Mouse (Mus musculus): ENCODE data around the gene Kiss1r. TPM values are rescaled to one million over a fixed set of nuclear protein-coding genes. Genes with fewer than 3 reads are reported as not detected.
A peak's percentile ranks its signal among the peaks of the same experiment; 100 is the strongest.

Kiss1r gene
- total and polyA plus RNA-seq, 2 experiments from 2014 or later = 0.57 TPM; not detected in 1

- DNase-seq (ENCODE audit: low spot score) = peak; percentile 53
- H3K4me3 ChIP-seq (ENCODE audit: low read depth, low read length) = peak overlapping the region; percentile 74
- peak overlapping the region; percentile 52 for H3K4me2 ChIP-seq (ENCODE audit: low read depth, low read length)
- H3K9ac ChIP-seq (replicated peaks; ENCODE audit: low read depth, low read length) = peak overlapping the region; percentile 82
- no peaks in the 10 kb centered on the region for H3K27me3 ChIP-seq (ENCODE audit: control insufficient read depth, insufficient read depth, low read length)
- no peak for ATAC-seq (ENCODE audit: insufficient read depth, low read depth)
- H3K36me3 ChIP-seq (replicated peaks; ENCODE audit: control insufficient read depth, insufficient read depth, low read length) = peaks cover 42% of the 10 kb centered on the region
- TF ChIP-seq EP300 (IDR thresholded peaks at IDR 0.05; ENCODE audit: low read depth) (peak; percentile 62; the same call in 1 of the 2 replicates), CTCF (IDR thresholded peaks at IDR 0.05; ENCODE audit: low read depth) (no peak)
- H3K4me1 ChIP-seq (ENCODE audit: control insufficient read depth, insufficient read depth) = peaks cover 8% of the 10 kb centered on the region; the same call in 1 of the 2 replicates
- H3K27ac ChIP-seq (ENCODE audit: low read depth) = peak overlapping the region; percentile 94
- WGBS = 22% methylated on average over 14 of the region's 14 CpGs
- no peaks in the 10 kb centered on the region for H3K9me3 ChIP-seq (replicated peaks; ENCODE audit: control insufficient read depth, low read length)
Measured at GRCm38 (mm10) chr10:79909092-79909922, 7.5 kb upstream of the Kiss1r start.

GRCm38 (mm10) chr10:79910556-79910955, 6.2 kb upstream of the Kiss1r start, which contains the start of gene Gm26602:
Gene Gm26602, plus strand, starts transcription at chr10:79910856.
- Histone ChIP-seq H3K27ac (ENCODE audit: low read depth) (no peak within 1 kb of the TSS), H3K9me3 (replicated peaks; ENCODE audit: control insufficient read depth, low read length) (no peaks in the 10 kb centered on the region), H3K9ac (replicated peaks; ENCODE audit: low read depth, low read length) (0 out of 2 replicates have a peak within 1 kb of the TSS, but pooled peaks have one; percentile 82), H3K27me3 (ENCODE audit: control insufficient read depth, insufficient read depth, low read length) (no peaks in the 10 kb centered on the region), H3K4me1 (ENCODE audit: control insufficient read depth, insufficient read depth) (peaks cover 19% of the 10 kb centered on the region), H3K36me3 (replicated peaks; ENCODE audit: control insufficient read depth, insufficient read depth, low read length) (peaks cover 32% of the 10 kb centered on the region), H3K4me3 (ENCODE audit: low read depth, low read length) (no peak within 1 kb of the TSS), H3K4me2 (ENCODE audit: low read depth, low read length) (no peak within 1 kb of the TSS)
- 93% methylated on average over 4 of the region's 4 CpGs for WGBS
- TF ChIP-seq CTCF (IDR thresholded peaks at IDR 0.05; ENCODE audit: low read depth) (no peak), EP300 (IDR thresholded peaks at IDR 0.05; ENCODE audit: low read depth) (no peak)
- no peak for DNase-seq (ENCODE audit: low spot score)
- no peak for ATAC-seq (ENCODE audit: insufficient read depth, low read depth)

GRCm38 (mm10) chr10:79912412-79912811, 4.4 kb upstream of the Kiss1r start:
- WGBS = 70% methylated on average over 20 of the region's 20 CpGs
- H3K9me3 ChIP-seq (replicated peaks; ENCODE audit: control insufficient read depth, low read length) = no peaks in the 10 kb centered on the region
- H3K4me2 ChIP-seq (ENCODE audit: low read depth, low read length) = no peak overlapping the region
- no peak overlapping the region for H3K27ac ChIP-seq (ENCODE audit: low read depth)
- DNase-seq (ENCODE audit: low spot score) (no peak), ATAC-seq (ENCODE audit: insufficient read depth, low read depth) (no peak)
- peaks cover 20% of the 10 kb centered on the region for H3K36me3 ChIP-seq (replicated peaks; ENCODE audit: control insufficient read depth, insufficient read depth, low read length)
- peaks cover 1% of the 10 kb centered on the region for H3K27me3 ChIP-seq (ENCODE audit: control insufficient read depth, insufficient read depth, low read length)
- TF ChIP-seq CTCF (IDR thresholded peaks at IDR 0.05; ENCODE audit: low read depth) (no peak), EP300 (IDR thresholded peaks at IDR 0.05; ENCODE audit: low read depth) (no peak)
- no peak overlapping the region for H3K4me3 ChIP-seq (ENCODE audit: low read depth, low read length)
- H3K9ac ChIP-seq (replicated peaks; ENCODE audit: low read depth, low read length) = no peak overlapping the region
- peaks cover 27% of the 10 kb centered on the region for H3K4me1 ChIP-seq (ENCODE audit: control insufficient read depth, insufficient read depth)

- Histone ChIP-seq H3K9me3 (replicated peaks; ENCODE audit: control insufficient read depth, low read length) (no peaks in the 10 kb centered on the region), H3K4me2 (ENCODE audit: low read depth, low read length) (no peak overlapping the region), H3K27me3 (ENCODE audit: control insufficient read depth, insufficient read depth, low read length) (peaks cover 21% of the 10 kb centered on the region), H3K9ac (replicated peaks; ENCODE audit: low read depth, low read length) (peak overlapping the region; percentile 5; the same call in 1 of the 2 replicates), H3K4me1 (ENCODE audit: control insufficient read depth, insufficient read depth) (peaks cover 27% of the 10 kb centered on the region), H3K27ac (ENCODE audit: low read depth) (0 out of 2 replicates have a peak overlapping the region, but pooled peaks have one; percentile 11), H3K36me3 (replicated peaks; ENCODE audit: control insufficient read depth, insufficient read depth, low read length) (peaks cover 20% of the 10 kb centered on the region), H3K4me3 (ENCODE audit: low read depth, low read length) (no peak overlapping the region)
- DNase-seq (ENCODE audit: low spot score) = no peak
- TF ChIP-seq EP300 (IDR thresholded peaks at IDR 0.05; ENCODE audit: low read depth) = no peak
- no peak for TF ChIP-seq CTCF (IDR thresholded peaks at IDR 0.05; ENCODE audit: low read depth)
- ATAC-seq (ENCODE audit: insufficient read depth, low read depth) = peak; percentile 14; the same call in 1 of the 2 replicates
- WGBS = 58% methylated on average over 11 of the region's 11 CpGs
Measured at GRCm38 (mm10) chr10:79914131-79914947, 2.4 kb upstream of the Kiss1r start.

- peaks cover 19% of the 10 kb centered on the region for H3K36me3 ChIP-seq (replicated peaks; ENCODE audit: control insufficient read depth, insufficient read depth, low read length)
- 63% methylated on average over 7 of the region's 7 CpGs for WGBS
- TF ChIP-seq CTCF (IDR thresholded peaks at IDR 0.05; ENCODE audit: low read depth) (no peak), EP300 (IDR thresholded peaks at IDR 0.05; ENCODE audit: low read depth) (no peak)
- peak overlapping the region; percentile 5; the same call in 1 of the 2 replicates for H3K9ac ChIP-seq (replicated peaks; ENCODE audit: low read depth, low read length)
- no peaks in the 10 kb centered on the region for H3K9me3 ChIP-seq (replicated peaks; ENCODE audit: control insufficient read depth, low read length)
- DNase-seq (ENCODE audit: low spot score) (no peak), ATAC-seq (ENCODE audit: insufficient read depth, low read depth) (no peak)
- no peak overlapping the region for H3K27ac ChIP-seq (ENCODE audit: low read depth)
- no peak overlapping the region for H3K4me3 ChIP-seq (ENCODE audit: low read depth, low read length)
- H3K4me2 ChIP-seq (ENCODE audit: low read depth, low read length) = no peak overlapping the region; the same call in 1 of the 2 replicates
- peaks cover 27% of the 10 kb centered on the region for H3K4me1 ChIP-seq (ENCODE audit: control insufficient read depth, insufficient read depth)
- peaks cover 28% of the 10 kb centered on the region for H3K27me3 ChIP-seq (ENCODE audit: control insufficient read depth, insufficient read depth, low read length)
Measured at GRCm38 (mm10) chr10:79914948-79915596, 1.7 kb upstream of the Kiss1r start.

Data from heart, postnatal 0 days (tissue).